Mouse (Mus musculus) T-cell, adult 2 months (primary cell): ENCODE data around the gene Bcl7b.

Experiments used
- DNase-seq: peaks from one replicate; pipeline ENCODE4 v3.0.0; 2022; ENCODE audit warnings: low spot score

The Bcl7b gene

GRCm38 (mm10) chr5:135169479-135169878 is 1.4 kb downstream of the Bcl7b start:
- no peak for DNase-seq

GRCm38 (mm10) chr5:135171688-135172220 is 3.7 kb downstream of the Bcl7b start:
- DNase-seq = no peak

GRCm38 (mm10) chr5:135172986-135173385 is 4.9 kb downstream of the Bcl7b start:
- DNase-seq = no peak

GRCm38 (mm10) chr5:135175086-135175485 is 7.0 kb downstream of the Bcl7b start:
- DNase-seq = no peak

- no peak for DNase-seq
Observed at GRCm38 (mm10) chr5:135178523-135178922, 10.4 kb downstream of the Bcl7b start.

- DNase-seq = no peak
Observed at GRCm38 (mm10) chr5:135178996-135179395, 10.9 kb downstream of the Bcl7b start.

- no peak for DNase-seq
Observed at GRCm38 (mm10) chr5:135179616-135180015, 11.5 kb downstream of the Bcl7b start.

GRCm38 (mm10) chr5:135180796-135181195 is 12.7 kb downstream of the Bcl7b start:
- no peak for DNase-seq

- no peak for DNase-seq
Observed at GRCm38 (mm10) chr5:135181776-135182175, 13.7 kb downstream of the Bcl7b start.

- no peak for DNase-seq
Observed at GRCm38 (mm10) chr5:135183131-135183861, 15.2 kb downstream of the Bcl7b start.

- no peak for DNase-seq
Observed at GRCm38 (mm10) chr5:135185016-135185415, 16.9 kb downstream of the Bcl7b start.

GRCm38 (mm10) chr5:135185596-135185995 is 17.5 kb downstream of the Bcl7b start:
- peak; percentile 35 for DNase-seq

GRCm38 (mm10) chr5:135186231-135186620 is 18.1 kb downstream of the Bcl7b start:
- DNase-seq = no peak

- peak; percentile 98 for DNase-seq
Observed at GRCm38 (mm10) chr5:135186621-135187348, 18.7 kb downstream of the Bcl7b start, which contains the start of gene Baz1b. TSS of gene Baz1b (plus strand) at chr5:135187264.

- DNase-seq = peak; percentile 13
Observed at GRCm38 (mm10) chr5:135187349-135188213, 19.5 kb downstream of the Bcl7b start.

GRCm38 (mm10) chr5:135188214-135188554 is 20.1 kb downstream of the Bcl7b start:
- DNase-seq = no peak

- DNase-seq = no peak
Observed at GRCm38 (mm10) chr5:135189281-135190022, 21.4 kb downstream of the Bcl7b start.

GRCm38 (mm10) chr5:135191620-135192019 is 23.5 kb downstream of the Bcl7b start:
- DNase-seq = peak; percentile 76

GRCm38 (mm10) chr5:135192431-135192830 is 24.3 kb downstream of the Bcl7b start:
- DNase-seq = no peak

- DNase-seq = no peak
Observed at GRCm38 (mm10) chr5:135196367-135196766, 28.3 kb downstream of the Bcl7b start.

GRCm38 (mm10) chr5:135202763-135203162 is 34.7 kb downstream of the Bcl7b start:
- no peak for DNase-seq

GRCm38 (mm10) chr5:135208197-135208596 is 40.1 kb downstream of the Bcl7b start:
- DNase-seq = no peak
